Mouse (Mus musculus): Measurements from ENCODE around the gene Psmb1.

DNA sequence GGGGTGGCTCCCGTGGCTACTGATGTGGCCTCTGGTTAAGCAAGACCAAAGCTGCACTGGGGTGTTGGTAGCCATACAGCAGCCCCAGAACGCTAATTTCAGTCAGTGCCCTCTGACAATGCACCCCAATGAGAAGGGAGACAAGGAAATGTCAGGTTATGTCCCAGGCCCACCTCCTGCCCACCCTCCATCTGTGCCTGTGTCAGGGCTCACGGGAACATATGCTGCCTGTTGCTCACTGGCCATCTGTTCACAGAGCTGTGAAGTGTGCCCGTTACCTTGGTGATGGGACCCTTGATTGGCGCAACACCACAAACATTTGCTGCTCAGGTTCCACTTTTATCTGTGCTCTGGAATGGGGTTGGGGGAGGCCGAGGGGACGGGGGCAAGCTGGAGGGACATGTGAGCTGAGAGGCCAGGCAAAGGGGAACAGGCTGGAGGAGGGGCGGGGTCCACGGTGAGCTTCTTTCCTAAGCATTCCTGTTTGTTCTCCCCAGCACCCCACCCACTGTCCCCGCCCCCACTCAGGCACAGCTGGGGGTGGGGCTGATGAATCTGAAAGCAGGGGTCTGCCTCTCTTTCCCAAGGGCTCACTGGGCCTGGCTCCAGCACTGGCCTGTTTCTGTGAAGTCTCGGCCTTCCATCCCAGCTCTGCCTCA, 59.0 kb downstream of the Psmb1 start:
- no peak for TF ChIP-seq POLR2A (IDR thresholded peaks at IDR 0.05; ENCODE audit: control insufficient read depth, extremely low read depth, insufficient read depth, low read length, poor library complexity)
- TF ChIP-seq CTCF (IDR thresholded peaks at IDR 0.05; ENCODE audit: borderline replicate concordance, control insufficient read depth, extremely low read depth, insufficient read depth, low read length, poor library complexity) = no peak
